Mouse (Mus musculus) megakaryocyte, adult 5-6 weeks (primary cell): ENCODE results near the gene Vmn1r15. TPM values are rescaled to one million over a fixed set of nuclear protein-coding genes. Genes with fewer than 3 reads are reported as not detected.

Source experiments
- ATAC-seq: 2 replicates; pipeline ENCODE4 v1.8.0; 2016; ENCODE audit warnings: mild to moderate bottlenecking, inconsistent platforms; ENCODE audit not compliant: poor library complexity, severe bottlenecking
- total RNA-seq, 2 experiments: library from RNA; stranded (forward) in 1 of 2; stranded (reverse) in 1 of 2; fragments of 153-499, 151-499 nt in 1 of 2; fragments of 221-1000, 200-1000 nt in 1 of 2; gene quantifications; 2 replicates each; pipeline versions ENCODE4 v1.2.3 to v1.2.4; 2015 to 2017

The Vmn1r15 gene
- not detected in 2 replicates for total RNA-seq (2015)
- total RNA-seq (2017) = not detected in 2 replicates

DNA sequence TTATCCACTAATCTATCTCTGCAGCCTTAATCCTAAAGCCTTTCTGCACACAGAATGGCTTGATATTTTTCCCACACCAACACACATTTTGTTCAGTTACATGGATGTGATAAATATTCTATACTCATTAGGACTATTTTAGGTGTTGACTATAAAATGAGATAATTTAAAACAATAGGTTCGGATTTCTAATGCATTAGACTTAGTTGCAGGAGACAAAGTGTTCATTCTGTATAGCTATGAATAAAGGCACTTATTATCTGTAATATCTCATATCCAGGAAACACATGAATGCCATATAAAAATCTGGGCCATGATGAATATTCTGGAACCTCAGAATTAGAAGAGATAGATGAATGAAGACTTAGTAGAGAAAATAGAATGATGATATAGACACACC is at the start of gene Vmn1r15:
Gene Vmn1r15, plus strand, starts transcription at position 301 of the 400 bp plus-strand sequence.
- ATAC-seq = no peak

DNA sequence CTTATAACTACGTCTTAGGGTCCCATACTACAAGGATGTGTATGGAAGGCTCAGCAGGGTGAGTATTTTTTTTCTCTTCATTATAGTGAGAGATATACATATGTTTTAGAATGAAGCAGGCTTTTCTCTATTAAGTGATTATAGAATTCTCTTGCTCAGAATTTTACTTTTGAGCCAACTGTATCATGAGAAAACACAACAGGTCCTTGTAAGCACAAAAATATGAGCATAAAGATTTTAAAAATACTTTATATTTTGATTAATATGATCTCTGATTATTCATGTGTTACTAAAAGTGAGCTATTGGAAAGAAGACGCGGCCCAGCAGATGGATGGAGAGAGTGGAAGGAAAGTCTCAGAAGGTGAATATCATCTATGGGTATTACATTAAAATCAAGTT is 26.4 kb upstream of the Vmn1r15 start, which contains the start of gene Vmn1r14:
Gene Vmn1r14, plus strand, starts transcription at position 301 of the 400 bp plus-strand sequence.
- ATAC-seq = no peak

DNA sequence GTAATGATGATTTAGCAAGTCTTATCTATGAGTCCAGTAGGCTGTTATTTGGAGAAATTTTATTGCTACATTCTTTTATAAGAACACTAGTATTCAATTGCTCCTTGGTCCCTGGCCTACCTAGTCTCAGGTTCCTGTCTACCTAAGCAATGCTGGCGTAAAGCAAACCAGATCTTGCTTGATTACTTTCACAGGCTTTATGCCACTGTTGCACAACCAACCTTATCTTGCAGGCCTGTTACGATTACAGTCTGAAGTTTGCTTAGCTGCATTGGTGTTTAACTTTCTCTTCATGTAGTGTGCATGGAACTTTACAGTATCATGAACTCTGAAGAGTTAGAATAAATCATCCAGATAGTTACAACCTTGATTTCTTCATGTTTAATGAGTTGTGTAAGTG is 3.2 kb downstream of the Vmn1r15 start:
- no peak for ATAC-seq

DNA sequence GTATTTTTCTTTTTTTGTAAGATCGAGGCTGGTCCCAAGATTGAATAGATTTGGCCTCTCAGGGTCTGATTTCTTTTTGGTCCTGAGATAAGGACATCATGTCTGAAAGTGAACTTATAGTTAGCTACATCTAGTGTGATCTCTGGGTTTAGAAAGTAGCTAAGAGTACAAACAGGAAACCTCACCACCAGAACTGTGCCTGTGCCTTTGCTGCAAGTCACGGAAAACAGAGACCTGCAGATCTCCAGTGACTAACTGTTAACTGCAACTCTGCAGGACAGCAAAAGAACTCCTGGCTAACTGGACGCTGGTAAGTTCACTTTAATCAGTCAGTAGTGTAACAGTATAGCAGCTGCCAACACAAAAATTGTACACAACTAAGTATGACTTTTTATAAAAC is 14.1 kb downstream of the Vmn1r15 start:
- ATAC-seq = no peak

DNA sequence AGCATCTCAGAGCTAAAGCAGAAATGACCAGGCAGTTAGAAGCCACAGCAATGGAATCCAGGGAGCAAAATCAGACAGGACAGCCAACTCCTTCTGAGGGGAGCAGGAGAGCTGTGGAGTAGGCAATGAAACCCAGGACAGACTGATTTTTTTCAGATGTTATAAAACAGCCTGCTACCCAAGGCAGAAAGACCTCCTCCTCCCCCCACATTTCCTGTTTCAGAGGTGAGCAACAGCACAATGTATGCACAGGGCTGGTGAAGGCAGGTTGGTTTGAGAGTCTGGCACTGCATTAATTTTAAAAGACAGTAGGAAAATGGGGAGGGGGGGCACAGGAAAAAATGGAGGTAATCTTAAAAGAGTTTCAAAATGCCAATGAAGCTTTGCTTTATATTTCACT is 14.8 kb downstream of the Vmn1r15 start:
- ATAC-seq = 0 out of 2 replicates have a peak, but pooled peaks have one; percentile 5

DNA sequence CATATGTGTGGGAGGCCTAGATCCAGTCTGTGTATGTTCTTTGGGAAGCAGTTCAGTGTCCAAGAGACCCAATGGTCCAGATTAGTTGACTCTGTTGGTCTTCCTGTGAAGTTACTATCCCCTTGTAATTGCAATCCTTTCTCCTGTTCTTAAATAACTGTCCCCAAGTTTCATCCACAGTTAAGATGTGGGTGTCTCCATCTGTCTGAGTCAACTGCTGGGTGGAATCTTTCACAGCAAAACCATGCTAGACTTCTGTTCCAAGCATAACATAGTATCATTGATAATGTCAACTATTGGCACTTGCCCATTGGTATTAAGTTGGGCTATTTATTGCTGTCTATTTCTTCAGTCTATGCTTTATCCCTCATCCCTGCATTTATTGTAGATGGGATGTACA is 21.2 kb downstream of the Vmn1r15 start:
- ATAC-seq = no peak

Other genes starting within 250 kb of the Vmn1r15 start
- not detected in 2 replicates for gene Vmn1r7, start 232.6 kb upstream of the Vmn1r15 start, total RNA-seq (2015)
- not detected in 2 replicates for gene Vmn1r7, start 232.6 kb upstream of the Vmn1r15 start, total RNA-seq (2017)
- not detected in 2 replicates for gene Vmn1r8, start 225.7 kb upstream of the Vmn1r15 start, total RNA-seq (2015)
- not detected in 2 replicates for gene Vmn1r8, start 225.7 kb upstream of the Vmn1r15 start, total RNA-seq (2017)
- not detected in 2 replicates for gene Vmn1r9, start 191.2 kb upstream of the Vmn1r15 start, total RNA-seq (2015)
- not detected in 2 replicates for gene Vmn1r9, start 191.2 kb upstream of the Vmn1r15 start, total RNA-seq (2017)
- gene Vmn1r10, start 148.5 kb upstream of the Vmn1r15 start, total RNA-seq (2015) = not detected in 2 replicates
- not detected in 2 replicates for gene Vmn1r10, start 148.5 kb upstream of the Vmn1r15 start, total RNA-seq (2017)
- gene Vmn1r11, start 124.5 kb upstream of the Vmn1r15 start, total RNA-seq (2015) = not detected in 2 replicates
- gene Vmn1r11, start 124.5 kb upstream of the Vmn1r15 start, total RNA-seq (2017) = not detected in 2 replicates
- not detected in 2 replicates for gene Vmn1r12, start 101.0 kb upstream of the Vmn1r15 start, total RNA-seq (2015)
- not detected in 2 replicates for gene Vmn1r12, start 101.0 kb upstream of the Vmn1r15 start, total RNA-seq (2017)
- not detected in 2 replicates for gene Vmn1r13, start 54.7 kb upstream of the Vmn1r15 start, total RNA-seq (2015)
- gene Vmn1r13, start 54.7 kb upstream of the Vmn1r15 start, total RNA-seq (2017) = not detected in 2 replicates
- gene Vmn1r14, start 26.3 kb upstream of the Vmn1r15 start, total RNA-seq (2015) = not detected in 2 replicates
- not detected in 2 replicates for gene Vmn1r14, start 26.3 kb upstream of the Vmn1r15 start, total RNA-seq (2017)
- gene Vmn1r16, start 71.5 kb downstream of the Vmn1r15 start, total RNA-seq (2015) = not detected in 2 replicates
- not detected in 2 replicates for gene Vmn1r16, start 71.5 kb downstream of the Vmn1r15 start, total RNA-seq (2017)
- not detected in 2 replicates for gene Vmn1r17, start 105.8 kb downstream of the Vmn1r15 start, total RNA-seq (2015)
- gene Vmn1r17, start 105.8 kb downstream of the Vmn1r15 start, total RNA-seq (2017) = not detected in 2 replicates
- gene Vmn1r18, start 137.8 kb downstream of the Vmn1r15 start, total RNA-seq (2015) = 0.02 TPM in 1 of 2 replicates, not detected in the other
- gene Vmn1r18, start 137.8 kb downstream of the Vmn1r15 start, total RNA-seq (2017) = not detected in 2 replicates
- not detected in 2 replicates for gene Vmn1r19, start 145.8 kb downstream of the Vmn1r15 start, total RNA-seq (2015)
- gene Vmn1r19, start 145.8 kb downstream of the Vmn1r15 start, total RNA-seq (2017) = not detected in 2 replicates
- gene Vmn1r20, start 171.0 kb downstream of the Vmn1r15 start, total RNA-seq (2015) = not detected in 2 replicates
- gene Vmn1r20, start 171.0 kb downstream of the Vmn1r15 start, total RNA-seq (2017) = not detected in 2 replicates